Mouse (Mus musculus) heart, embryonic 11.5 days (tissue): ENCODE data around the gene Sytl4. TPM values are rescaled to one million over a fixed set of nuclear protein-coding genes. Genes with fewer than 3 reads are reported as not detected.
A peak's percentile ranks its signal among the peaks of the same experiment; 100 is the strongest.

Source experiments
- ATAC-seq: fragments of 200-750 bp; cut with Nextera tagmentation; replicated peaks from 2 replicates; pipeline ENCODE4 v1.8.0; 2017; ENCODE audit warnings: moderate library complexity; ENCODE audit not compliant: insufficient number of reproducible peaks, low FRiP score, low TSS enrichment
- H3K27ac ChIP-seq: fragments of 300-500 bp; sonication (generic); 2 replicates; pipeline ENCODE4 v1.5.1; 2014; ENCODE audit warnings: mild to moderate bottlenecking, low read depth, low read length
- H3K27me3 ChIP-seq: fragments of 300-500 bp; sonication (generic); 2 replicates; pipeline ENCODE4 v1.6.1; 2014; ENCODE audit warnings: mild to moderate bottlenecking, low read length, mixed read lengths; ENCODE audit not compliant: control insufficient read depth, insufficient read depth
- H3K36me3 ChIP-seq: fragments of 300-500 bp; sonication (generic); 2 replicates; pipeline ENCODE4 v1.6.1; 2014; ENCODE audit warnings: mild to moderate bottlenecking, low read length, moderate library complexity, mixed read lengths; ENCODE audit not compliant: control insufficient read depth, insufficient read depth
- H3K4me1 ChIP-seq: fragments of 300-500 bp; sonication (generic); 2 replicates; pipeline ENCODE4 v1.6.1; 2014; ENCODE audit warnings: low read length; ENCODE audit not compliant: control insufficient read depth, insufficient read depth
- H3K4me2 ChIP-seq: fragments of 300-500 bp; sonication (generic); 2 replicates; pipeline ENCODE4 v1.6.1; 2014; ENCODE audit warnings: mild to moderate bottlenecking, moderate library complexity
- H3K4me3 ChIP-seq: fragments of 300-500 bp; sonication (generic); 2 replicates; pipeline ENCODE4 v1.5.1; 2014; ENCODE audit warnings: low read depth, low read length
- H3K9ac ChIP-seq: fragments of 300-500 bp; sonication (generic); 2 replicates; pipeline ENCODE4 v1.6.1; 2014; ENCODE audit warnings: mild to moderate bottlenecking, low read depth, low read length, moderate library complexity
- H3K9me3 ChIP-seq: fragments of 300-500 bp; sonication (generic); replicated peaks from 2 replicates; pipeline ENCODE4 v1.6.1; 2016; ENCODE audit warnings: low read length; ENCODE audit not compliant: control insufficient read depth
- WGBS: fragments of 180-500 bp; shearing (Covaris S2); extraction: QIAGEN DNeasy Blood & Tissue Kit; methylation state at CpG from one replicate; pipeline ENCODE4 v1.1.7; 2014; ENCODE audit not compliant: insufficient replicate concordance; 5-methylcytosine and 5-hydroxymethylcytosine counted together
- polyA plus RNA-seq: library from polyadenylated mRNA; unstranded; fragments of >200 nt; fragmentation: Nextera tagmentation; extraction: Ambion mirVana; gene quantifications from 2 replicates; pipeline ENCODE4 v1.2.1, GENCODE M21; 2014

Sytl4 gene
- polyA plus RNA-seq, 1 experiment from 2014 or later = 2.6 TPM

DNA sequence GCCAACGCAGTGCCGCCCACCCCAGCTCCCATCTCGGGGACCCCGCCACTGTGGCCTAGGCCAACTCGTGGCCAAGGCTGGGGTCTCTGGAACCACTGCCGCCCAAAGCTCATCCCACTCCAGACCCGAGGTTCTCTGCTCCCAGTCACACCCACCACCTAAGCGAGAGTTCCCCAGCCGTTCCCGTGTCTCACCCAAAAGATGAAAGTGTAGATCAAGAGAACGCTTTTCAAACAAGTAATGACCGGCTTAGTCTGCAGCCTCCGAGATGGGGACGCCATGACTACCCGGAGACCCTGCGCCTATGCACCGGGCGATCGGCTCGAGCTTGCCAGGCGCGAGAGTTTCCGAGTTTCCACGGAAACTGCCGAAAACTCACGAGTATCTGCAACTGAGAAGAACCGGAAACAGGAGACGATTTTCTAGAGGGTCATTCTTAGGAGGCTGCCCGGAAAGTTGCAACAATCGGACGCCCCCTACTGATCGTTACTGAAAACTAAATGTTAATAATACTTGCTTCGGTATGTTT lies 83.5 kb downstream of the Sytl4 start, which contains the start of gene Tspan6:
Gene Tspan6 (minus strand): TSS at position 416 of the 529 bp plus-strand sequence.
- Histone ChIP-seq H3K27me3 (no peaks in the 10 kb centered on the region), H3K9ac (peak within 1 kb of the TSS; percentile 79), H3K4me2 (peak within 1 kb of the TSS; percentile 58), H3K27ac (no peak within 1 kb of the TSS), H3K9me3 (no peaks in the 10 kb centered on the region), H3K4me3 (peak within 1 kb of the TSS; percentile 55), H3K36me3 (no peaks in the 10 kb centered on the region), H3K4me1 (no peaks in the 10 kb centered on the region)
- 16% methylated on average over 33 of the region's 33 CpGs for WGBS
- peak; percentile 55 for ATAC-seq

DNA sequence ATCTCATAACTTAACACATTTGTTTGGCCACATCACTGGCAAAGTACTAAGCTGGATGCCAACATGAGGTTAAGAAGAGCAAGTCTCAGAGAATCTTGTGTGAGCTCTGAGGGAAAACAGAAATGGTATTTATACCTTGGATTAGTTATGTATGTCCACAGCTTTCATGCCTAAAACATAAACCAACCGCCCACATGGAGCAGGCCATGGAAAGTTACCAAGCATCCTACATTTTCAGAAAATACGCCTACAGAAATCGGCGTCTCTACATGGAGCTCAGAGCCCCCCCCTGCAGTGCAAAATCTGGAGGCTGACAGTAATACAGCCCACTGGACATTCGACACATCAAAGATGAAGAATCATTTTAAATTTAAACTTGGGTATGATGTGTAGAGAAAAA lies 93.5 kb downstream of the Sytl4 start:
- Histone ChIP-seq H3K4me2 (no peak overlapping the region), H3K4me3 (no peak overlapping the region), H3K27ac (no peak overlapping the region), H3K9ac (no peak overlapping the region), H3K9me3 (no peaks in the 10 kb centered on the region), H3K4me1 (no peaks in the 10 kb centered on the region), H3K27me3 (no peaks in the 10 kb centered on the region), H3K36me3 (no peaks in the 10 kb centered on the region)
- ATAC-seq = no peak
- WGBS = 91% methylated on average over 5 of the region's 5 CpGs

DNA sequence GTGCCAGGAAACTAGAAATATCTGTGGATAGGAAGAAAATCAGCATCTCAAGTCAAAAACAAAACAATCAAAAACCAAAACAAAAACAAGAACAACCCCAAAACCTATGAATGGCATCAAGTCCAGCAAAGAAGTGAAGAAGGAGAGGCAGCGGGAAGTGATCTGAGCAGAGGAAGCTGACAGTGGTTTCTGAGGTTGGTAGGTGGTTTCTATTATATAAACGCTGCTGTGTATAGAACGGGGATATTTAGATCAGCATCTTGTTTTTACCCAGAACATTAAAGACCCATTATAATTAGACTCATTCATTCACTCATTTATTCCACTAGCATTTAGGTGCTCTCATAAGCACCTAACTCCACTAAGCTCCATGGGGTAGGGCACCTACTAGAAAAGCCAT lies 94.3 kb downstream of the Sytl4 start:
- Histone ChIP-seq H3K27me3 (no peaks in the 10 kb centered on the region), H3K9me3 (no peaks in the 10 kb centered on the region), H3K4me2 (no peak overlapping the region), H3K9ac (no peak overlapping the region), H3K36me3 (no peaks in the 10 kb centered on the region), H3K4me3 (no peak overlapping the region), H3K27ac (no peak overlapping the region), H3K4me1 (no peaks in the 10 kb centered on the region)
- no peak for ATAC-seq
- WGBS = 89% methylated on average over 3 of the region's 3 CpGs

Other genes with a start within 250 kb of the Sytl4 start
- gene Tnmd, start 130.8 kb downstream of the Sytl4 start, polyA plus RNA-seq = 0.19 TPM in 1 of 2 replicates, not detected in the other
- gene Tspan6, start 83.4 kb downstream of the Sytl4 start, polyA plus RNA-seq = 156 and 165 TPM in 2 replicates
- 2.2 and 2.8 TPM in 2 replicates for gene Srpx2, start 73.4 kb downstream of the Sytl4 start, polyA plus RNA-seq
- gene Cstf2, start 77.4 kb upstream of the Sytl4 start, polyA plus RNA-seq = 36.3 and 42.6 TPM in 2 replicates
- gene Xkrx, start 180.3 kb upstream of the Sytl4 start, polyA plus RNA-seq = 0.13 and 0.14 TPM in 2 replicates
- gene Arl13a, start 205.7 kb upstream of the Sytl4 start, polyA plus RNA-seq = 0.09 TPM in 1 of 2 replicates, not detected in the other
- gene Nox1, start 240.1 kb upstream of the Sytl4 start, polyA plus RNA-seq = 0.24 TPM in 1 of 2 replicates, not detected in the other